Mouse (Mus musculus): Measurements from ENCODE around the gene Dpf2. TPM values are rescaled to one million over a fixed set of nuclear protein-coding genes. Genes with fewer than 3 reads are reported as not detected.

Dpf2 gene
- polyA plus RNA-seq, 1 experiment from 2014 or later: 179 TPM

GRCm38 (mm10) chr19:5874969-5875480 lies 37.8 kb downstream of the Dpf2 start, which contains the start of gene Frmd8:
TSS of gene Frmd8 (minus strand) at chr19:5875274.
- H3K4me1 ChIP-seq: peaks cover 62% of the 10 kb centered on the region
- under 1% methylated on average over 37 of the region's 37 CpGs for WGBS

GRCm38 (mm10) chr19:5874391-5874968 lies 38.3 kb downstream of the Dpf2 start:
- Histone ChIP-seq H3K4me1 (peaks cover 62% of the 10 kb centered on the region), H3K27ac (no peak overlapping the region), H3K9ac (peak overlapping the region; percentile 89), H3K4me2 (peak overlapping the region; percentile 88), H3K27me3 (no peaks in the 10 kb centered on the region), H3K9me3 (no peaks in the 10 kb centered on the region), H3K36me3 (peaks cover 21% of the 10 kb centered on the region), H3K4me3 (peak overlapping the region; percentile 83)
- ATAC-seq (ENCODE audit: insufficient number of reproducible peaks, insufficient read depth, low FRiP score, low TSS enrichment, low read depth): no peak
- 10% methylated on average over 13 of the region's 13 CpGs for WGBS

More at GRCm38 (mm10) chr19:5874969-5875480, 37.8 kb downstream of the Dpf2 start, which contains the start of gene Frmd8:
- Histone ChIP-seq H3K27me3 (no peaks in the 10 kb centered on the region), H3K36me3 (peaks cover 16% of the 10 kb centered on the region), H3K4me3 (peak within 1 kb of the TSS; percentile 83), H3K4me2 (peak within 1 kb of the TSS; percentile 88), H3K9ac (peak within 1 kb of the TSS; percentile 89), H3K27ac (peak within 1 kb of the TSS; percentile 39), H3K9me3 (no peaks in the 10 kb centered on the region)
- ATAC-seq (ENCODE audit: insufficient number of reproducible peaks, insufficient read depth, low FRiP score, low TSS enrichment, low read depth): peak; percentile 78

- H3K27ac ChIP-seq: no peak overlapping the region
- peaks cover 36% of the 10 kb centered on the region for H3K36me3 ChIP-seq
- H3K4me2 ChIP-seq: no peak overlapping the region
- H3K9ac ChIP-seq: peak overlapping the region; percentile 27
- H3K27me3 ChIP-seq: no peaks in the 10 kb centered on the region
- peaks cover 55% of the 10 kb centered on the region for H3K4me1 ChIP-seq
- H3K4me3 ChIP-seq: no peak overlapping the region
- no peak for ATAC-seq (ENCODE audit: insufficient number of reproducible peaks, insufficient read depth, low FRiP score, low TSS enrichment, low read depth)
- 86% methylated on average over 19 of the region's 19 CpGs for WGBS
- no peaks in the 10 kb centered on the region for H3K9me3 ChIP-seq
Observed at GRCm38 (mm10) chr19:5872931-5873556, 39.8 kb downstream of the Dpf2 start.

GRCm38 (mm10) chr19:5872528-5872927 lies 40.3 kb downstream of the Dpf2 start:
- Histone ChIP-seq H3K9me3 (no peaks in the 10 kb centered on the region), H3K4me1 (peaks cover 50% of the 10 kb centered on the region), H3K27me3 (no peaks in the 10 kb centered on the region), H3K36me3 (peaks cover 41% of the 10 kb centered on the region), H3K4me2 (no peak overlapping the region), H3K27ac (0 out of 2 replicates have a peak overlapping the region, but pooled peaks have one; percentile 22), H3K9ac (peak overlapping the region; percentile 27; the same call in 1 of the 2 replicates), H3K4me3 (no peak overlapping the region)
- ATAC-seq (ENCODE audit: insufficient number of reproducible peaks, insufficient read depth, low FRiP score, low TSS enrichment, low read depth): no peak
- WGBS: 86% methylated on average over 4 of the region's 4 CpGs

GRCm38 (mm10) chr19:5871683-5872082 lies 41.1 kb downstream of the Dpf2 start:
- H3K4me1 ChIP-seq: peaks cover 45% of the 10 kb centered on the region
- H3K9ac ChIP-seq: peak overlapping the region; percentile 60
- H3K4me2 ChIP-seq: peak overlapping the region; percentile 41
- ATAC-seq (ENCODE audit: insufficient number of reproducible peaks, insufficient read depth, low FRiP score, low TSS enrichment, low read depth): no peak
- 33% methylated on average over 6 of the region's 6 CpGs for WGBS
- peak overlapping the region; percentile 85 for H3K27ac ChIP-seq
- peaks cover 49% of the 10 kb centered on the region for H3K36me3 ChIP-seq
- no peaks in the 10 kb centered on the region for H3K9me3 ChIP-seq
- no peak overlapping the region for H3K4me3 ChIP-seq
- H3K27me3 ChIP-seq: no peaks in the 10 kb centered on the region

GRCm38 (mm10) chr19:5871273-5871672 lies 41.5 kb downstream of the Dpf2 start:
- H3K9me3 ChIP-seq: no peaks in the 10 kb centered on the region
- ATAC-seq (ENCODE audit: insufficient number of reproducible peaks, insufficient read depth, low FRiP score, low TSS enrichment, low read depth): peak; percentile 39; the same call in 1 of the 2 replicates
- no peaks in the 10 kb centered on the region for H3K27me3 ChIP-seq
- WGBS: 4% methylated on average over 7 of the region's 7 CpGs
- peaks cover 53% of the 10 kb centered on the region for H3K36me3 ChIP-seq
- H3K4me2 ChIP-seq: peak overlapping the region; percentile 41
- H3K4me1 ChIP-seq: peaks cover 45% of the 10 kb centered on the region
- H3K4me3 ChIP-seq: peak overlapping the region; percentile 14; the same call in 1 of the 2 replicates
- H3K9ac ChIP-seq: peak overlapping the region; percentile 60
- peak overlapping the region; percentile 85 for H3K27ac ChIP-seq

GRCm38 (mm10) chr19:5868096-5868495 lies 44.7 kb downstream of the Dpf2 start:
- 0 out of 2 replicates have a peak overlapping the region, but pooled peaks have one; percentile 46 for H3K9ac ChIP-seq
- 87% methylated on average over 6 of the region's 6 CpGs for WGBS
- no peaks in the 10 kb centered on the region for H3K9me3 ChIP-seq
- H3K27me3 ChIP-seq: no peaks in the 10 kb centered on the region
- no peak overlapping the region for H3K4me2 ChIP-seq
- H3K27ac ChIP-seq: no peak overlapping the region
- H3K4me3 ChIP-seq: no peak overlapping the region
- H3K4me1 ChIP-seq: peaks cover 23% of the 10 kb centered on the region
- H3K36me3 ChIP-seq: peaks cover 85% of the 10 kb centered on the region
- ATAC-seq (ENCODE audit: insufficient number of reproducible peaks, insufficient read depth, low FRiP score, low TSS enrichment, low read depth): no peak

GRCm38 (mm10) chr19:5864710-5865398 lies 48.0 kb downstream of the Dpf2 start:
- no peaks in the 10 kb centered on the region for H3K4me1 ChIP-seq
- no peaks in the 10 kb centered on the region for H3K9me3 ChIP-seq
- WGBS: 92% methylated on average over 20 of the region's 20 CpGs
- no peaks in the 10 kb centered on the region for H3K27me3 ChIP-seq
- ATAC-seq (ENCODE audit: insufficient number of reproducible peaks, insufficient read depth, low FRiP score, low TSS enrichment, low read depth): no peak
- H3K36me3 ChIP-seq: peaks cover 99% of the 10 kb centered on the region
- no peak overlapping the region for H3K4me3 ChIP-seq
- no peak overlapping the region for H3K4me2 ChIP-seq
- H3K27ac ChIP-seq: no peak overlapping the region
- 0 out of 2 replicates have a peak overlapping the region, but pooled peaks have one; percentile 16 for H3K9ac ChIP-seq

- H3K27me3 ChIP-seq: no peaks in the 10 kb centered on the region
- peaks cover 99% of the 10 kb centered on the region for H3K36me3 ChIP-seq
- H3K4me1 ChIP-seq: no peaks in the 10 kb centered on the region
- no peak for ATAC-seq (ENCODE audit: insufficient number of reproducible peaks, insufficient read depth, low FRiP score, low TSS enrichment, low read depth)
- no peak overlapping the region for H3K4me2 ChIP-seq
- H3K27ac ChIP-seq: no peak overlapping the region
- WGBS: 94% methylated on average over 5 of the region's 5 CpGs
- H3K9me3 ChIP-seq: no peaks in the 10 kb centered on the region
- no peak overlapping the region for H3K9ac ChIP-seq
- H3K4me3 ChIP-seq: no peak overlapping the region
Observed at GRCm38 (mm10) chr19:5863776-5864175, 49.0 kb downstream of the Dpf2 start.

- H3K36me3 ChIP-seq: peaks cover 99% of the 10 kb centered on the region
- ATAC-seq (ENCODE audit: insufficient number of reproducible peaks, insufficient read depth, low FRiP score, low TSS enrichment, low read depth): no peak
- over 99% methylated on average over 14 of the region's 14 CpGs for WGBS
Observed at GRCm38 (mm10) chr19:5862335-5863085, 50.3 kb downstream of the Dpf2 start.

GRCm38 (mm10) chr19:5856604-5857003 lies 56.2 kb downstream of the Dpf2 start:
- Histone ChIP-seq H3K27ac (no peak overlapping the region), H3K4me1 (peaks cover 3% of the 10 kb centered on the region; the same call in 1 of the 2 replicates), H3K36me3 (peaks cover 94% of the 10 kb centered on the region), H3K27me3 (no peaks in the 10 kb centered on the region), H3K9ac (peak overlapping the region; percentile 11; the same call in 1 of the 2 replicates), H3K4me3 (no peak overlapping the region), H3K4me2 (no peak overlapping the region), H3K9me3 (no peaks in the 10 kb centered on the region)
- no peak for ATAC-seq (ENCODE audit: insufficient number of reproducible peaks, insufficient read depth, low FRiP score, low TSS enrichment, low read depth)
- WGBS: 58% methylated on average over 9 of the region's 9 CpGs

More at GRCm38 (mm10) chr19:5862335-5863085, 50.3 kb downstream of the Dpf2 start:
- H3K9ac ChIP-seq: no peak overlapping the region
- no peak overlapping the region for H3K27ac ChIP-seq
- no peak overlapping the region for H3K4me3 ChIP-seq
- H3K9me3 ChIP-seq: no peaks in the 10 kb centered on the region
- H3K4me2 ChIP-seq: no peak overlapping the region
- H3K27me3 ChIP-seq: no peaks in the 10 kb centered on the region
- no peaks in the 10 kb centered on the region for H3K4me1 ChIP-seq

Data from embryonic facial prominence, embryonic 13.5 days (tissue).